33 mouse cellular contexts compared by ENCODE assay signal in the genomic region with DNA sequence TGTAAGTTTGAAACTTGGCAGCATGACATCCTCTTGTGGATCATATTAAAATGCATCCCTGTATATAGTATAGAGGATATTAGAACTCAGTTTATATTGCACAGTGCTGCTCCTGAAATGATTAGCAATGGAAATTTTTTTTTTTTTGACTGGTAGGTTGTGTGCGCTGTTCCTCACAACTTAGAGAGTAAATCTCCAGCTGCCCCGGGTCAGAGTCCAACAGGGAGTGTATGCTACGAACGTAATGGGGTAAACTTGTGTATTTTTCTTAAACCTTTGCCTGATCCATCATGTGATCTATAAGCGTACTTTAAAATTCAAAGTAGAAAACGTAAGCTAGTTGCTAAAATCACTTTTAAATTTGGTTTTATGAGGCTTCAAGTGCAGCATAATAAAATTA. TPM values are rescaled to one million over a fixed set of nuclear protein-coding genes. Genes with fewer than 3 reads are reported as not detected.
"Had no signal": no experiment of that assay in that cellular context is flagged by ENCODE, and none has a peak within 500 bp of the region (broad histone marks: within the 10 kb centered on the region; RNA-seq: fewer than 3 reads in every experiment).

No protein-coding gene starts in this region.

- DNase-seq: gastrocnemius, postnatal 14 days; gastrocnemius, postnatal 36 days; heart, adult 2 months; heart, postnatal 14 days; heart, postnatal 36 days; kidney, adult 11 months; kidney, adult 2 months; kidney, adult 9 months; kidney, postnatal 14 days; kidney, postnatal 36 days; liver; liver, embryonic 13.5 days had no signal

- H3K9me3 ChIP-seq: heart, embryonic 13.5 days; heart, embryonic 15.5 days; hindbrain, embryonic 13.5 days; hindbrain, embryonic 15.5 days; kidney, embryonic 15.5 days; limb, embryonic 10.5 days; limb, embryonic 12.5 days; liver, embryonic 13.5 days; liver, embryonic 15.5 days had no signal

- H3K27me3 ChIP-seq: heart, embryonic 13.5 days; heart, embryonic 15.5 days; hindbrain, embryonic 13.5 days; hindbrain, embryonic 15.5 days; kidney, embryonic 15.5 days; limb, embryonic 12.5 days; liver, embryonic 13.5 days; liver, embryonic 15.5 days had no signal

- H3K4me1 ChIP-seq: heart, embryonic 13.5 days; heart, embryonic 15.5 days; hindbrain, embryonic 13.5 days; hindbrain, embryonic 15.5 days; kidney, embryonic 15.5 days; limb, embryonic 10.5 days; limb, embryonic 12.5 days; liver, embryonic 15.5 days had no signal

- H3K27ac ChIP-seq: heart, adult 2 months; heart, embryonic 13.5 days; heart, embryonic 15.5 days; hindbrain, embryonic 13.5 days; hindbrain, embryonic 15.5 days; kidney, embryonic 15.5 days; kidney, postnatal 0 days; left cerebral cortex, adult 2 months; limb, embryonic 10.5 days; limb, embryonic 12.5 days; liver, embryonic 13.5 days; liver, embryonic 15.5 days had no signal

- H3K9ac ChIP-seq: heart, embryonic 13.5 days; heart, embryonic 15.5 days; hindbrain, embryonic 13.5 days; hindbrain, embryonic 15.5 days; kidney, embryonic 15.5 days; limb, embryonic 12.5 days; liver, embryonic 13.5 days; liver, embryonic 15.5 days had no signal

- H3K4me3 ChIP-seq: heart, adult 2 months; heart, embryonic 13.5 days; heart, embryonic 15.5 days; hindbrain, embryonic 13.5 days; hindbrain, embryonic 15.5 days; kidney, embryonic 15.5 days; left cerebral cortex, adult 2 months; limb, embryonic 10.5 days; limb, embryonic 12.5 days; liver, embryonic 13.5 days; liver, embryonic 15.5 days had no signal

- H3K4me2 ChIP-seq: heart, embryonic 11.5 days; heart, embryonic 13.5 days; heart, embryonic 15.5 days; hindbrain, embryonic 13.5 days; hindbrain, embryonic 15.5 days; kidney, embryonic 15.5 days; limb, embryonic 12.5 days; liver, embryonic 11.5 days; liver, embryonic 13.5 days; liver, embryonic 15.5 days had no signal

- ATAC-seq: inflammation-experienced regulatory T-cells, adult 6 months had no signal

RNA-seq across cellular contexts. Expression of a gene that starts 33.5 kb away (rescaled TPM):
- total RNA-seq: heart, adult 2 months; heart, postnatal 14 days; heart, postnatal 36 days; hematopoietic stem cell, adult 5-6 weeks; layer of hippocampus, adult 18-20 months; layer of hippocampus, adult 8-10 months; layer of hippocampus, postnatal 10 days; layer of hippocampus, postnatal 25 days; left cerebral cortex, adult 2 months; left cerebral cortex, postnatal 14 days; left cerebral cortex, postnatal 36 days had no signal
- polyA plus RNA-seq: heart, embryonic 11.5 days; heart, postnatal 0 days; hindbrain, embryonic 13.5 days; hindbrain, embryonic 15.5 days; kidney, postnatal 0 days; limb, embryonic 10.5 days had no signal
